ENCODE assay signal across 8 mouse cellular contexts in the genomic region with DNA sequence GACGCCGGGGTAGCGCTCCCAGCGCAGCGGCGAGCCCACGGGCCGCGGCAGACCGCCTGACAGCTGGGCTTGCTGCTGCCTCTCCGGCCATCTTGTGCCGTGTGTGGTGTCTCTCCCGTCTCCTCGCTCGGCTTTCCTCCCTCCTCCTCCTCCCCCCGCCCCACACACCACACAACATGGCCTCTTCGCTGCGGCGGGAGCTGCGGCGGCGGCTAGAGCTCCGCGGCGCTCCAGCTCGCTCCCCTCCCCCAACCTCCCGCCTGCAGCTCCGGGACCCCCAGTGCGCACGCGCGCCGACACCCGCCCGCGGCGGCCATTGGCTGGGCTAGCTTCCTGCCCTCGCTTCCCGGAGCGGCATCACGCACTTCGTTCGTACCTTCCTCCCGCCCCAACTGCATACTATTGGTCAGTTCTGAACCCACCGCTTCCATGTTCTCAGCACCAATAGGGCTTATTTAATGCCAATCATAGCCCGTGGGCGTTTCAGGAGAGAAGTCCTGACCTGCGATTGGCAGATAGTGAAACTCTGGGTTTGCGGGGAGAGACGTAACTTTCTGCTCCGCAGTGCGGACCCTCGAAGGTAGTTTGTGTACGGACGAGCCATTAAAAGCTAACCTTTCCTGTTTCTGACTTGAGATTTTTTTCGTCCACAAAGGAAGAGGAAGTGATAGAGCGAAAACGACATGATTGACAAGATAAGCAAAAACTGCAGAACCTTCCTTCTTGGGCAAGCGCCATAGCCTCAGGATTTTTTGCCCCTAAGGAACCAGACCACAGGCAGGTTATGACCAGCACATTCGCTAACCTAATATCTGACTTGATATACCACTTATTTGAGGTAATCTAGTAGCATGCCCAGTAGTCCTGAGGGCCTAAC. TPM values are rescaled to one million over a fixed set of nuclear protein-coding genes. Genes with fewer than 3 reads are reported as not detected.
A peak's percentile ranks its signal among the peaks of the same experiment; 100 is the strongest.
DNase-seq lines count a peak whose midpoint lies in the region; ATAC-seq lines count a peak whose summit lies in the region.

No protein-coding gene starts in this region.

- H3K27ac ChIP-seq in heart, embryonic 14.5 days (replicated peaks in 1 of 2; ENCODE audit: control insufficient read depth in 1 of 2, insufficient read depth in 1 of 2, low read depth in 2 of 2, low read length in 2 of 2), result peak overlapping the region; percentile 99 to 100
- peak overlapping the region; percentile 99 for H3K27ac ChIP-seq in liver, embryonic 13.5 days
- H3K27ac ChIP-seq in stomach, embryonic 16.5 days (ENCODE audit: low read length), result peak overlapping the region; percentile 100

- peak overlapping the region; percentile 84 for H3K4me2 ChIP-seq in heart, embryonic 14.5 days (ENCODE audit: low read length)
- peak overlapping the region; percentile 74 for H3K4me2 ChIP-seq in liver, embryonic 13.5 days
- H3K4me2 ChIP-seq in stomach, embryonic 16.5 days (ENCODE audit: low read depth, low read length), result peak overlapping the region; percentile 63

- 0 out of 2 replicates have a peak, but pooled peaks cover 2% of the 10 kb centered on the region for H3K36me3 ChIP-seq in heart, embryonic 14.5 days (ENCODE audit: control insufficient read depth, insufficient read depth, low read length)
- H3K36me3 ChIP-seq in liver, embryonic 13.5 days, result no peaks in the 10 kb centered on the region
- H3K36me3 ChIP-seq in stomach, embryonic 16.5 days (ENCODE audit: control insufficient read depth, insufficient read depth, low read length), result no peaks in the 10 kb centered on the region

- ATAC-seq in CD4-positive, CD25-positive, alpha-beta regulatory T cell, adult 4 months, result peak; percentile 86
- peak; percentile 99 for ATAC-seq in heart, embryonic 14.5 days (ENCODE audit: insufficient number of reproducible peaks, insufficient read depth, low FRiP score, low read depth)
- peak; percentile 98 for ATAC-seq in liver, embryonic 13.5 days (ENCODE audit: low read depth)
- peak; percentile 100 for ATAC-seq in stomach, embryonic 16.5 days (ENCODE audit: insufficient read depth, low FRiP score)

- peaks cover 9 to 13% of the 10 kb centered on the region in 2 experiments for H3K4me1 ChIP-seq in heart, embryonic 14.5 days (ENCODE audit: control insufficient read depth in 2 of 2, insufficient read depth in 2 of 2, low read length in 2 of 2)
- H3K4me1 ChIP-seq in liver, embryonic 13.5 days (replicated peaks), result peaks cover 27% of the 10 kb centered on the region
- H3K4me1 ChIP-seq in stomach, embryonic 16.5 days (ENCODE audit: control insufficient read depth, insufficient read depth, low read length), result peaks cover 8% of the 10 kb centered on the region

- peak overlapping the region; percentile 100 for H3K9ac ChIP-seq in heart, embryonic 14.5 days (ENCODE audit: low read length)
- H3K9ac ChIP-seq in liver, embryonic 13.5 days, result peak overlapping the region; percentile 100
- peak overlapping the region; percentile 100 for H3K9ac ChIP-seq in stomach, embryonic 16.5 days (ENCODE audit: low read length)

- H3K27me3 ChIP-seq in heart, embryonic 14.5 days (ENCODE audit: control insufficient read depth, insufficient read depth, low read length), result no peaks in the 10 kb centered on the region
- H3K27me3 ChIP-seq in liver, embryonic 13.5 days, result no peaks in the 10 kb centered on the region
- H3K27me3 ChIP-seq in stomach, embryonic 16.5 days (ENCODE audit: control insufficient read depth, insufficient read depth, low read length), result no peaks in the 10 kb centered on the region

- WGBS in heart, embryonic 14.5 days, result under 1% methylated on average over 50 of the region's 60 CpGs
- WGBS in liver, embryonic 13.5 days (ENCODE audit: insufficient replicate concordance), result under 1% methylated on average over 54 of the region's 60 CpGs
- WGBS in stomach, embryonic 16.5 days, result under 1% methylated on average over 54 of the region's 60 CpGs

- peak; percentile 100 for DNase-seq in c-Kit-negative CD71-positive TER-119-positive erythroid progenitor cells, embryonic 14.5 days (ENCODE audit: low read depth, low spot score)
- DNase-seq in fibroblast of lung, adult 2 months (ENCODE audit: low read depth), result peak; percentile 100
- peak; percentile 100 for DNase-seq in kidney, postnatal 14 days
- DNase-seq in liver, embryonic 13.5 days, result peak; percentile 99
- peak; percentile 99 for DNase-seq in neural tube, embryonic 10.5 days (ENCODE audit: extremely low spot score, low spot score)

- peak overlapping the region; percentile 89 to 100 for H3K4me3 ChIP-seq in heart, embryonic 14.5 days (ENCODE audit: control insufficient read depth in 1 of 2, insufficient read depth in 1 of 2, low read depth in 1 of 2, low read length in 2 of 2)
- H3K4me3 ChIP-seq in liver, embryonic 13.5 days (replicated peaks), result peak overlapping the region; percentile 100
- peak overlapping the region; percentile 87 for H3K4me3 ChIP-seq in stomach, embryonic 16.5 days (replicated peaks; ENCODE audit: low read length)

- H3K9me3 ChIP-seq in heart, embryonic 14.5 days (ENCODE audit: control insufficient read depth, low read length), result no peaks in the 10 kb centered on the region
- no peaks in the 10 kb centered on the region for H3K9me3 ChIP-seq in liver, embryonic 13.5 days (replicated peaks)
- no peaks in the 10 kb centered on the region for H3K9me3 ChIP-seq in stomach, embryonic 16.5 days (replicated peaks; ENCODE audit: control insufficient read depth, low read length)

RNA-seq across cellular contexts. Expression of a gene that starts 16.9 kb away (rescaled TPM):
- 100 to 1,000 TPM; 223 to 256 TPM for polyA plus RNA-seq in CD4-positive, CD25-positive, alpha-beta regulatory T cell, adult 4 months (2017; shearing (Covaris generic))
- polyA plus RNA-seq in heart, embryonic 14.5 days (2014; fragmentation: Nextera tagmentation; extraction: Ambion mirVana), result 46.9 and 53.0 TPM in 2 replicates
- 18.8 and 25.6 TPM in 2 replicates for polyA plus RNA-seq in liver, embryonic 13.5 days (2015; fragmentation: Nextera tagmentation; extraction: Ambion mirVana)
- 35.8 and 44.5 TPM in 2 replicates for polyA plus RNA-seq in stomach, embryonic 16.5 days (2015; fragmentation: Nextera tagmentation; extraction: Ambion mirVana)

Comparison
In these comparisons a context has a peak if more than half of its experiments do, and no peak if none do; other contexts are left out.
1. Peak in every context shown above with its lines: DNase-seq, ATAC-seq, H3K4me3 ChIP-seq and H3K27ac ChIP-seq.